Mouse (Mus musculus): Measurements from ENCODE around the gene Il5. TPM values are rescaled to one million over a fixed set of nuclear protein-coding genes. Genes with fewer than 3 reads are reported as not detected.
"Not testable (repeated sequence)": the region's sequence is repeated elsewhere in the genome, so short reads cannot be mapped to it uniquely, and the experiment has no call there.

The Il5 gene
- polyA plus RNA-seq, 1 experiment from 2014 or later = not detected

- no peak overlapping the region for H3K27ac ChIP-seq
- no peaks in the 10 kb centered on the region for H3K9me3 ChIP-seq (replicated peaks)
- H3K36me3 ChIP-seq = no peaks in the 10 kb centered on the region
- H3K27me3 ChIP-seq = no peaks in the 10 kb centered on the region
- no peaks in the 10 kb centered on the region for H3K4me1 ChIP-seq
- ATAC-seq (ENCODE audit: low FRiP score) = no peak
- WGBS = 90% methylated on average over 6 of the region's 6 CpGs
- no peak overlapping the region for H3K4me2 ChIP-seq (replicated peaks)
- no peak overlapping the region for H3K9ac ChIP-seq
- no peak overlapping the region for H3K4me3 ChIP-seq
These were observed 28.0 kb downstream of the Il5 start for GRCm38 (mm10) chr11:53748614-53749013.

DNA sequence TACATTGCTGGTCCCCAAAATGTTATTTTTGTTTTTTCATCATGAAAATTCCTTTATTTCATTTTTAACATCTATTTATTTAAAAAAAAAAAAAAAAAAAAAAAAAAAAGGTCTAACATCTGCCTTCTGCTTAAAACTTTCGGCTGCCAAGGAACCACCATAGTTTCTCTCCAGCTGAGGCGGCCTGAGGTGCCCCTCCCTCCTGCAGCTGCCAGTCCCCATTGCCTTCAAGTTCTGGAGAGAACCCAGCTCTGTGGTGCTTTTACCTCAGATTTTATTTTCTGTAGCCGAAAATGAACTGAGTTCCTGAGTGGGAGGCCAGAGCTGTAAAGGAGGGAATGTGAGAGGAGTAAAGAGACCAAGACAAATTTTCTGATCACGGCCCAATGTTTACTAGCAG, 28.7 kb downstream of the Il5 start:
- Histone ChIP-seq H3K9me3 (replicated peaks) (no peaks in the 10 kb centered on the region), H3K4me3 (no peak overlapping the region), H3K4me2 (replicated peaks) (no peak overlapping the region), H3K9ac (no peak overlapping the region), H3K27ac (no peak overlapping the region), H3K27me3 (no peaks in the 10 kb centered on the region), H3K36me3 (no peaks in the 10 kb centered on the region), H3K4me1 (no peaks in the 10 kb centered on the region)
- no peak for ATAC-seq (ENCODE audit: low FRiP score)
- WGBS = 70% methylated on average over 4 of the region's 4 CpGs

DNA sequence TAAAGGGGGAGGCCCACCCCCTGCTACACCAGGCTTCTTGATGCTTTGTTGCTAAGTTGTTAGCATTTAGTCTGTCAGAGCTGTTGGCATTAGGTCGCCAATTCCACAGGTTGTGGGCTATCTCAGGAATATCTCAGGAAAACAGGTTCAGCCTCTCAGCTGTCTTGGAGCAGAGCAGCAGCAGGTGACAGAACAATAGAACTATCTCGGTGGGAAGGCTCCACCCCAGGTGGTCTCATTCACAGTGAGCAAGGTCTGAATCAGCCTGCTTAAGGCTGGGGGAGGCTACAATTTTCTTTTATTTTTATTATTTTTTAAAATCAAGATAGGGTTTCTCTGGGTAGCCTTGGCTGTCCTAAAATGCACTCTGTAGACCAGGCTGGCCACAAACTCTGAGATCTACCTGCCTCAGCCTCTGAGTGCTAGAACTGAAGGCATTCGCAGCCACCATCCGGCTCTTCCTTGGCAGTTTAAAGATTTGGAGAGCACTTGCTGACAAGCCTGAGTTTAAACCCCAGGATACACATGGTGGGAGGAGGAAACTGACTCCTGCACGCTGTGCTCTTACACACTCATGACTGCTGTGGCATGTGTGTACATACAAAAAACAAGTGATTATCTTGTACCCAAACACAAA, 29.2 kb downstream of the Il5 start:
- no peak overlapping the region for H3K4me2 ChIP-seq (replicated peaks)
- 42% methylated on average over 5 of the region's 5 CpGs for WGBS

GRCm38 (mm10) chr11:53755011-53755595, 34.5 kb downstream of the Il5 start:
- no peak overlapping the region for H3K4me2 ChIP-seq (replicated peaks)
- ATAC-seq (ENCODE audit: low FRiP score) = no peak

More for the DNA sequence above, 29.2 kb downstream of the Il5 start:
- Histone ChIP-seq H3K4me1 (no peaks in the 10 kb centered on the region), H3K9ac (no peak overlapping the region), H3K27me3 (no peaks in the 10 kb centered on the region), H3K36me3 (no peaks in the 10 kb centered on the region), H3K27ac (no peak overlapping the region), H3K4me3 (no peak overlapping the region), H3K9me3 (replicated peaks) (no peaks in the 10 kb centered on the region)
- no peak for ATAC-seq (ENCODE audit: low FRiP score)

GRCm38 (mm10) chr11:53757612-53758011, 37.0 kb downstream of the Il5 start:
- ATAC-seq (ENCODE audit: low FRiP score) = no peak
- Histone ChIP-seq H3K27ac (no peak overlapping the region), H3K9me3 (replicated peaks) (no peaks in the 10 kb centered on the region), H3K4me1 (peaks cover 14% of the 10 kb centered on the region), H3K27me3 (peaks cover 36% of the 10 kb centered on the region), H3K9ac (no peak overlapping the region), H3K4me2 (replicated peaks) (no peak overlapping the region), H3K4me3 (no peak overlapping the region), H3K36me3 (no peaks in the 10 kb centered on the region)
- 90% methylated on average over 4 of the region's 4 CpGs for WGBS

More at GRCm38 (mm10) chr11:53755011-53755595, 34.5 kb downstream of the Il5 start:
- no peak overlapping the region for H3K9ac ChIP-seq
- no peak overlapping the region for H3K4me3 ChIP-seq
- no peaks in the 10 kb centered on the region for H3K36me3 ChIP-seq
- no peaks in the 10 kb centered on the region for H3K9me3 ChIP-seq (replicated peaks)
- peaks cover 11% of the 10 kb centered on the region for H3K4me1 ChIP-seq
- no peak overlapping the region for H3K27ac ChIP-seq
- WGBS = 82% methylated on average over 12 of the region's 12 CpGs
- H3K27me3 ChIP-seq = peaks cover 11% of the 10 kb centered on the region

- H3K27ac ChIP-seq; ATAC-seq (ENCODE audit: low FRiP score); H3K9ac ChIP-seq; H3K36me3 ChIP-seq; H3K4me2 ChIP-seq (replicated peaks); H3K9me3 ChIP-seq (replicated peaks); H3K4me3 ChIP-seq: not testable (repeated sequence)
- Histone ChIP-seq H3K27me3 (peaks cover 40% of the 10 kb centered on the region), H3K4me1 (peaks cover 18% of the 10 kb centered on the region)
- 78% methylated on average over 9 of the region's 9 CpGs for WGBS
These were observed 37.4 kb downstream of the Il5 start for GRCm38 (mm10) chr11:53758033-53758432.

DNA sequence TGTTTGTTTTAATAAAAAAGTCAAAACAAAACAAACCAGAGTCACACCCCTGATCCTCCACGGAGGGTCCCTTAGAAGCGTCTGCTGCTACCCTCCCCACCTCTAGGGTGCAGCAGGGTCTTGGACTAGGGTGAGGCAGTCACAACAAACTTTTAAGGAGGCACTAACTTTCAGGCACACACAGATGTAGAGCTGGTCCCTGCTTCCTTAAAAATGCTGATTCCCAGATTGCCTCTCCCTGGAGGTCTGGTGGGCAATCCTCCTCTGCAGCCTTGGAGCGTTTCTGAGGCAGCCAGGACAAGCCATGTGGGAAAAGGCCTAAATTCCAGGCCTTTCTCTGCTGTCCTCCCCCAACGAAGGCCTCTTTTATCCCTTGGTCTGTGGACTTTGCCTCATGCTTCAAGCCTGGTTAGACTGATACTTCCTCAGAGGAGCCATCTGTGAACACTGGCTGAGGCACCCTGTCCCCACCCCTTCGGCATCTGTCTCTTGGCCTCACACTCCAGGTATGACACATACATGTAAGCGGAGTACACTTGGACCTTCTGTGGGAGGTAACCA, 38.3 kb downstream of the Il5 start:
- Histone ChIP-seq H3K4me2 (replicated peaks) (no peak overlapping the region), H3K27ac (no peak overlapping the region), H3K9me3 (replicated peaks) (no peaks in the 10 kb centered on the region), H3K36me3 (no peaks in the 10 kb centered on the region), H3K27me3 (peaks cover 48% of the 10 kb centered on the region), H3K4me3 (no peak overlapping the region), H3K9ac (no peak overlapping the region), H3K4me1 (peaks cover 26% of the 10 kb centered on the region)
- ATAC-seq (ENCODE audit: low FRiP score) = no peak
- WGBS = 44% methylated on average over 6 of the region's 6 CpGs

DNA sequence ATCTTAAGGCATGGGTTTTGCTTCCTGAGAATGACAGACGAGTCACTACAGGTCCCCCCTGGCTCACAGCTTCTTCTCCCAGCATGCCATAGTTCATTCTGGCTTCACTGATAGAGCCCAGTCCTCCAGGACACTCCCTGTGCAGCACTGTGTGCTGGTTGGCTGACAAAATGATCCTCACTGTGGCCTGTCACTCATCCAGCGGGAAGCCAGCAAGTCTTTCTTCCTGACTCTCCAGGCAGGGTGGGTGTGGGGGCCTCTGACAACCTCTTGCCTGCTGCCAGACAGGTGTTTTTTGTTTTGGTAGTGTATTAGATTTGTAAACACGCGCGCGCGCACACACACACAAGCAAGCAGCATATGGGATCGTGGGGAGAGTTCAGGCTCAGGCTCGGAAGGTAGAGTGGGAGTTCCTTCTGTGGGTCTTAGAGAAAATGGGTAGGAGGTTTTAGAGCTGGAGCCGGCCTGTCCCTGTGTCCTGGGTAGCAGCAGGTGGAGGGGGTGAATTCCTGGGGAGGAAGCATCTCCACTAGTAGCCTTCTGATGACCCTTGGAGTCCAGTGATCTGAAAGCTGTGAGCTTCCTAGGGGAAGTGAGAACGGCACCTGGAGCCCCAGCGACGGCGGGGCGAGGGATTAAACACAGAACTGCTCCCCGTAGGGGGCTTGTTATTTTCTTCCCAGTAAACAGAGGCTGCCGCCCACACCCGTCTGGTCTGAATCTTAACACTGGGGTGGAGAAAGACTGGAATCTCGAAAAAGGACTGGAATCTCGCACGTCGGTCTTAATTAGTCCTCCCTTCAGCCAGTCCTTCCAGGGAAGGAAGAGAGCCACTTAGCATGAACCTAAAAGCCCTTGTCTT, 39.2 kb downstream of the Il5 start:
- Histone ChIP-seq H3K4me2 (replicated peaks) (peak overlapping the region; percentile 21; the same call in 1 of the 2 replicates), H3K9ac (no peak overlapping the region), H3K9me3 (replicated peaks) (no peaks in the 10 kb centered on the region), H3K4me1 (peaks cover 29% of the 10 kb centered on the region), H3K27ac (no peak overlapping the region), H3K27me3 (peaks cover 50% of the 10 kb centered on the region), H3K4me3 (no peak overlapping the region), H3K36me3 (no peaks in the 10 kb centered on the region)
- no peak for ATAC-seq (ENCODE audit: low FRiP score)
- WGBS = 4% methylated on average over 22 of the region's 22 CpGs

GRCm38 (mm10) chr11:53761284-53761683, 40.7 kb downstream of the Il5 start:
- H3K9ac ChIP-seq = no peak overlapping the region
- H3K27me3 ChIP-seq = peaks cover 56% of the 10 kb centered on the region
- ATAC-seq (ENCODE audit: low FRiP score) = no peak
- peaks cover 29% of the 10 kb centered on the region for H3K4me1 ChIP-seq
- 74% methylated on average over 5 of the region's 5 CpGs for WGBS
- H3K9me3 ChIP-seq (replicated peaks) = no peaks in the 10 kb centered on the region
- H3K4me2 ChIP-seq (replicated peaks) = no peak overlapping the region
- no peak overlapping the region for H3K4me3 ChIP-seq
- no peak overlapping the region for H3K27ac ChIP-seq
- no peaks in the 10 kb centered on the region for H3K36me3 ChIP-seq

GRCm38 (mm10) chr11:53761822-53762221, 41.2 kb downstream of the Il5 start:
- Histone ChIP-seq H3K27ac (no peak overlapping the region), H3K36me3 (no peaks in the 10 kb centered on the region), H3K4me3 (no peak overlapping the region), H3K9ac (no peak overlapping the region), H3K27me3 (peaks cover 56% of the 10 kb centered on the region), H3K9me3 (replicated peaks) (no peaks in the 10 kb centered on the region), H3K4me2 (replicated peaks) (no peak overlapping the region), H3K4me1 (peaks cover 29% of the 10 kb centered on the region)
- ATAC-seq (ENCODE audit: low FRiP score) = no peak
- 62% methylated on average over 2 of the region's 2 CpGs for WGBS

GRCm38 (mm10) chr11:53762426-53762825, 41.8 kb downstream of the Il5 start:
- Histone ChIP-seq H3K9ac (no peak overlapping the region), H3K4me1 (peaks cover 29% of the 10 kb centered on the region), H3K4me2 (replicated peaks) (peak overlapping the region; percentile 62), H3K27me3 (peaks cover 59% of the 10 kb centered on the region), H3K9me3 (replicated peaks) (no peaks in the 10 kb centered on the region), H3K27ac (no peak overlapping the region), H3K36me3 (no peaks in the 10 kb centered on the region), H3K4me3 (peak overlapping the region; percentile 31; the same call in 1 of the 2 replicates)
- whole genome bisulfite sequencing = 73% methylated on average over 2 of the region's 2 CpGs
- ATAC-seq (ENCODE audit: low FRiP score) = no peak

DNA sequence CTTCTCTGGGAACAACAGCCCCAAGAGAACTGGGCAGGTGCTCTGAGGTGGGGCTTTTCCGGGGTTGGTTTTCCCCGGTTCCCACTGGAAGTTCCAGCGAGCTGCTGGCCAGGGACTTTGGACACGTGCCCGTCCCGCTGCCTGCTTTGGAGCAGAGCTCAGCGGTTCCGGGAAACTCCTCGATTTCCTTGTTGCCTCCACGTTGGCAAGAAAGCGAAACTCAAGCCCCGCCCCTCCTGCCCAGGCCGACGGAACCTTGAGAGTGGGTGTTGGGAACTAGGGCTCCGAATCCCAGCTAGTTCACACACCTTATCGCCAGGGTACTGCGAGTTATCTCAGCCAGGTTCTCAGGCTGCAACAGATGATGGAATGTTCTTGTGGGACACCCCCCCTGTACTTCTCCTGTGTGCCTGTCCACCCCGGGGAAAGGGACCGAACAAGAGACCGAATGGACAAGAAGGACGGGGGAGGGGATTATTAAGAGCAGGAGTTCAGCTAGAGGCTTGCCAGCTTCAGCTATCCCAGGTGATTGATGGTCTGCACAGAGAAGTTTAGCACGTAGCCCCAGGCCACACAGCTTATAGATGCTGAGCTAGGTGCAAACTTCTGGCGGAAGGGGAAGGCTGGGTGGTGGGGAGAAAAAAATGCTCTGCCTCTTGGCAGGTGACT, 42.4 kb downstream of the Il5 start:
- WGBS = 6% methylated on average over 23 of the region's 23 CpGs
- Histone ChIP-seq H3K36me3 (no peaks in the 10 kb centered on the region), H3K9ac (peak overlapping the region; percentile 48; the same call in 1 of the 2 replicates), H3K4me1 (peaks cover 29% of the 10 kb centered on the region), H3K9me3 (replicated peaks) (no peaks in the 10 kb centered on the region), H3K4me3 (peak overlapping the region; percentile 31), H3K27ac (no peak overlapping the region), H3K4me2 (replicated peaks) (peak overlapping the region; percentile 62), H3K27me3 (peaks cover 59% of the 10 kb centered on the region)
- no peak; the same call in 1 of the 2 replicates for ATAC-seq (ENCODE audit: low FRiP score)
